Mouse (Mus musculus) kidney, postnatal 10 days (tissue): ENCODE measurements around the gene Olfr1240.

Source experiments
- DNase-seq: peaks from one replicate; pipeline ENCODE4 v3.0.0; 2021; ENCODE audit warnings: mixed read lengths

The Olfr1240 gene

DNA sequence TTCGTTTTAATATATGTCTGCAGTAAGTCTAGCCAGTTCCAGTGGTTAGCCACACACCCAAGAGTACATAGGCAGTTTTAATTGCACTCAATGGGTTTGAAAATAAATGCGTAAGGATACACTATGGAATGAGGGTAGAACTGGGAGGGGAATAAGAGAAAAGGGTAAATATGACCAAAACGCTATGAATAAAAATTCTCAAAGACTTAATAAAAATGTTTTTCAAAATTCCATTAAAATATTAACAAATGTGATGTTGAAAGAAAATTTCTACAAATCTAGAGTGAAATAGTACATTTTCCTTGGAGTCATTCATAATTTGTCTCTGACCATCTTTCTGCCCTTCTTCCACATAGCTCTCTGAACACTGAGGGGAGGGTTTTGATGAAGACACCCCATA lies at the start of gene Olfr1240:
Gene Olfr1240, minus strand, starts transcription at position 101 of the 400 bp plus-strand sequence.
- DNase-seq, result no peak

DNA sequence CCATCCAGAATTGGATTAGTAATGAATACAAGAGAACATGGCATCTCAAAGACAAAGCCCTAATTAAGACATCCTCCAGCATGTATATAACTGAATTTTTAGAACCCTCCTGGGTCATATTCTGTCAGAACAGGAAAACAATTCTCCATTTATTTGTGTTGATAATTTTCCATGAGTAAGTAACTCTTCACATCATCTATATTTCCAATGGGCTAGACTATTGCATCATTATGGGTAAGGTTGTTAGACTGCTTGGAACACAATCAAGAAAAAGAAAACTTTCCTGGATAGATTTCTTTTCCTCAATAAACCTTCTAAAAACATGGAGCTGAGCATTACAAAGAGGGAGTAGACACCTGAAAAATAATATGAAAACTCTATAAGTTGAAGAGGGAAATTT lies 44.2 kb upstream of the Olfr1240 start, which contains the start of gene Olfr1241:
Gene Olfr1241, minus strand, starts transcription at position 101 of the 400 bp plus-strand sequence.
- no peak for DNase-seq

DNA sequence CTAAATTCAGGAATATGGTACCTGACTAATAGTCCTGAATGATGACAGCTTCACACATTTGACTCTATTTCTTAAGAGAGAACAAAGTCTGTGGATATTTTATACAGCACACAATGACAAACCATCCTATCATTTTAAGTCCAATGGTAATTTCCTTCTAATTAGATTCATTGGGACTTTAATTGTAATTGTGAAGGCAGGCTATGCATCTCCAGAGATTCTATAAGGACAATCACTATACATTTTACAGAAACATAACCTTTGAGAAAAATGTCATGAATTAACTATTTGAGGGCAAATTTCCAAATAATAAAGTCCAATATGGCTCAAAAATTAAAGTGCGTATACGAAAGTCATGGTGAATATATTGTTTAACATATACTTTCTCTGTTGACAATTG lies 22.5 kb downstream of the Olfr1240 start, which contains the start of gene Olfr1239:
Gene Olfr1239, minus strand, starts transcription at position 101 of the 400 bp plus-strand sequence.
- DNase-seq, result no peak

DNA sequence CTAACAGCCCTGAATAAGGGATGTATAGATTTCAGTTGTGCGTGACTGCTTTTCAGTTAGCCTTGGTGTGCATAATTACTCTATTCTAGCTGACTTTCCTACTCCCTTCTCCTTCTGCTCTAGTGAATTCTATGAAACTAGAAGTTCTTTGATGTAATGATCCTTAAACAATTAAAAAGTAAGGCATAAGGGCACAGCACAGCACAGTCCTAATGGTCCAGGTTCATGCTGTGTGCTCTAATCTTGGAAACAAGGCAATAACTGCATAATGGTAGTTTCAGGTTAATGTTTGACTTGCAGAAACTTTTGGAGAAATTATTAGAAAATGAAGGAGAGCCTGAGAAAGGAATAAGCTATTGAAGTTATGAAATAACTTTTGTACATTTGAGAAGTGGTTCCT lies 28.2 kb downstream of the Olfr1240 start:
- no peak for DNase-seq

DNA sequence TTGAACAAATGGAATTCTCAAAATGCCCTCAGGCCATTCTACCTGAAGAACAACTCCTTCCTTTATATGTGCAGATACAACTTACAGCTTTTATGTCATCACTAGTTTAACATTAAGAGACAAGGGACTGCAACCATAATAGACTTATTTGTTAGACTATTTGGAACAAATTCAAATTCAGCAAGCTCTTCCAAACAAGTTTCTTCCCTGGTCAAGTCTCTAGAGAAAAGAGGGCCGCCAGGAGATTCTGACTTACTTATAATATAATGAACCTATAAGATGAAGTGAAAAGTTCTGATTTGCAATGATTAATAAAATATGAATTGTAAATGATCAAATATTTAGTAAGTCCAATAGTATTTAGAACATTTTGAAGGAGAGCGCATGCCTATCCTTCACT lies 33.2 kb downstream of the Olfr1240 start, which contains the start of gene Olfr1238:
Gene Olfr1238, minus strand, starts transcription at position 101 of the 400 bp plus-strand sequence.
- no peak for DNase-seq

DNA sequence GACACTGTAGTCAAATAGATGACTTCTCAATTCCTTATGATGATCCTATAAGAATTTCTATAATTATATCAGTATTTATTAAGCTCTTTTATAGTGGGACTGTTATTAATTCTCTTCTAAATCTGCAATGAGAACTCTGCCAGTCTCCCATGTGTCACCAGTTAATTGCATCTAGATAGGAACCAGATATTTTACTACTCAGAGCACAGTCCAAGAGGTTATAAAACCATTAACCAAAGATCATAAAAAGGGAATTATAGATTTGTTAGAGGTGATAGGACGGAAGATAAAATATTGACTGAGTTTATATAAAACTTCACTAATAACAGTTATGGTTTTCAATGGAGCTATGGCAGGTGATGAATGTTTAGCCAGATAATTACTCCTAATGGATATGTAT lies 41.9 kb downstream of the Olfr1240 start:
- DNase-seq, result no peak
